Mouse (Mus musculus): ENCODE data around the gene Uqcrfs1. TPM values are rescaled to one million over a fixed set of nuclear protein-coding genes. Genes with fewer than 3 reads are reported as not detected.

The Uqcrfs1 gene
- polyA plus RNA-seq, 1 experiment from 2014 or later: 504 TPM

Other genes starting within 250 kb of the Uqcrfs1 start
- gene Agtr1a, start 208.9 kb downstream of the Uqcrfs1 start, polyA plus RNA-seq (2015; fragmentation: Nextera tagmentation; extraction: Ambion mirVana): 9.2 TPM in 2 replicates
- 17.2 and 18.5 TPM in 2 replicates for gene Dusp22, start 114.6 kb upstream of the Uqcrfs1 start, polyA plus RNA-seq (2015; fragmentation: Nextera tagmentation; extraction: Ambion mirVana)
- 0.05 and 0.18 TPM in 2 replicates for gene Irf4, start 203.9 kb upstream of the Uqcrfs1 start, polyA plus RNA-seq (2015; fragmentation: Nextera tagmentation; extraction: Ambion mirVana)